Mouse (Mus musculus) E14TG2a.4 (cell line): ENCODE measurements around the gene Ube2d3.

Experiments
- H3K27me3 ChIP-seq: 2 replicates; pipeline ENCODE4 v1.6.1; 2014; ENCODE audit warnings: low read length, control low read depth; ENCODE audit not compliant: insufficient read depth
- H3K36me3 ChIP-seq: 2 replicates; pipeline ENCODE4 v1.6.1; 2014; ENCODE audit warnings: low read length, control low read depth; ENCODE audit not compliant: insufficient read depth
- H3K4me1 ChIP-seq: replicated peaks from 2 replicates; pipeline ENCODE4 v1.6.1; 2014; ENCODE audit warnings: low read depth, low read length, control low read depth
- H3K4me3 ChIP-seq: replicated peaks from 2 replicates; pipeline ENCODE4 v1.5.1; 2014; ENCODE audit warnings: mild to moderate bottlenecking, low read length
- H3K9me3 ChIP-seq: 2 replicates; pipeline ENCODE4 v1.6.1; 2014; ENCODE audit warnings: low read length, control low read depth
- CTCF ChIP-seq: conservative IDR thresholded peaks from 2 replicates; pipeline ENCODE4 v1.5.1; 2014; ENCODE audit warnings: low read length
- NANOG ChIP-seq: IDR thresholded peaks from 2 replicates; pipeline ENCODE4 v1.6.1; 2014; ENCODE audit warnings: borderline replicate concordance, low read length, mixed read lengths
- POU5F1 ChIP-seq: IDR thresholded peaks from 2 replicates; pipeline ENCODE4 v1.6.1; 2014; ENCODE audit warnings: low read length, borderline replicate concordance

The Ube2d3 gene

GRCm38 (mm10) chr3:135513270-135513669 is 75.3 kb downstream of the Ube2d3 start:
- TF ChIP-seq CTCF (no peak), POU5F1 (no peak), NANOG (no peak)
- peak overlapping the region; percentile 60 for H3K4me3 ChIP-seq
- H3K4me1 ChIP-seq, result peaks cover 59% of the 10 kb centered on the region
- H3K27me3 ChIP-seq, result no peaks in the 10 kb centered on the region
- peaks cover 12% of the 10 kb centered on the region; the same call in 1 of the 2 replicates for H3K36me3 ChIP-seq
- no peaks in the 10 kb centered on the region for H3K9me3 ChIP-seq

- H3K9me3 ChIP-seq, result no peaks in the 10 kb centered on the region
- peak overlapping the region; percentile 60 for H3K4me3 ChIP-seq
- H3K36me3 ChIP-seq, result peaks cover 15% of the 10 kb centered on the region
- no peak for TF ChIP-seq POU5F1
- no peak for TF ChIP-seq CTCF
- no peak for TF ChIP-seq NANOG
- peaks cover 63% of the 10 kb centered on the region for H3K4me1 ChIP-seq
- H3K27me3 ChIP-seq, result no peaks in the 10 kb centered on the region
Observed at GRCm38 (mm10) chr3:135513800-135514425, 76.0 kb downstream of the Ube2d3 start.

DNA sequence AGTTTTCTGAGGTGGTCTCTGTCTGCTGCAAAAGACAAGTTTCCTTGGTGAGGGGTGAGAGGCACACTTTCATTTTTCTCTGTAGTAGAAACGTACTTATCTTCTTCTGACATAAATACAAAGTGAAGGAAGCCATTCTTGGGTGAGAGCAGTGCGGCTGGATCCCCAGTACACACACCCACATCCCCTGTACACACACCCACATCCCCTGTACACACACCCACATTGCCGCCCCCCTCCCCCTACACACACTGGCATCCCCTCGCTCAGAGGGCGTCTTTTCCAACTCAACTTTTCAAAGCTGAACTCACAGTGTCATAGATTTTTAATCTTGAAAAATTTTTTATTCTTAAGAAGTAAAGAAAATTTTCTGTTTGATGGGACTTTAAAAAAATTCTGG is 77.3 kb downstream of the Ube2d3 start:
- Histone ChIP-seq H3K9me3 (no peaks in the 10 kb centered on the region), H3K27me3 (no peaks in the 10 kb centered on the region), H3K4me3 (no peak overlapping the region), H3K36me3 (peaks cover 26% of the 10 kb centered on the region), H3K4me1 (peaks cover 77% of the 10 kb centered on the region)
- TF ChIP-seq NANOG, result no peak
- TF ChIP-seq POU5F1, result no peak
- TF ChIP-seq CTCF, result no peak

DNA sequence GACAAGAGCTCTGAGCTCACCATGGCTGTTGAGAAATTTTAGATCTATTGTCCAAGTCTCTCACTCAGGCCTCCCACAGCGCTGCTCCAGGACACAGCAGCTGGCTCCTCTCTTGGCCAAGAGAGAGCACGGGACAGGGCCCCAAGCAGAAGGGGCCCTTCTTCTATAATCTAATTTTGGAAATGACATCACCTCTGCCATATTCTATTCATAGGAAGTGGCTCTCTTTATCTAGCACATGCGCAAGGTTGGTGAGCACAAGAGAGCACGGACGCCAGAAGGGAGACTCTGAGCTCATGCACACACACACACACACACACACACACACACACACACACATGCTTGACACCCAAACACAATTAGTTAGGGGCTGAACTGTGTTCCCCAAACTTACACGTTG is 78.9 kb downstream of the Ube2d3 start:
- Histone ChIP-seq H3K9me3 (no peaks in the 10 kb centered on the region), H3K36me3 (peaks cover 26% of the 10 kb centered on the region), H3K4me3 (no peak overlapping the region), H3K27me3 (no peaks in the 10 kb centered on the region), H3K4me1 (peaks cover 84% of the 10 kb centered on the region)
- TF ChIP-seq POU5F1, result no peak
- no peak for TF ChIP-seq NANOG
- no peak for TF ChIP-seq CTCF
